Mouse (Mus musculus): ENCODE results near the gene Trpm8. TPM values are rescaled to one million over a fixed set of nuclear protein-coding genes. Genes with fewer than 3 reads are reported as not detected.

Gene Trpm8
- polyA plus RNA-seq, 1 experiment = 0.02 TPM

- H3K27ac ChIP-seq (ENCODE audit: insufficient read depth, low read length) = no peak overlapping the region
- no peak overlapping the region for H3K4me3 ChIP-seq (ENCODE audit: insufficient read depth, low read length)
- no peaks in the 10 kb centered on the region for H3K4me1 ChIP-seq (ENCODE audit: control insufficient read depth, insufficient read depth, low read length)
- TF ChIP-seq CTCF (IDR thresholded peaks at IDR 0.05; ENCODE audit: extremely low read depth, insufficient read depth, low read length) (no peak), POLR2A (IDR thresholded peaks at IDR 0.05; ENCODE audit: extremely low read depth, insufficient read depth, low read length) (no peak)
These were observed 18.9 kb downstream of the Trpm8 start for GRCm38 (mm10) chr1:88296171-88296920.

DNA sequence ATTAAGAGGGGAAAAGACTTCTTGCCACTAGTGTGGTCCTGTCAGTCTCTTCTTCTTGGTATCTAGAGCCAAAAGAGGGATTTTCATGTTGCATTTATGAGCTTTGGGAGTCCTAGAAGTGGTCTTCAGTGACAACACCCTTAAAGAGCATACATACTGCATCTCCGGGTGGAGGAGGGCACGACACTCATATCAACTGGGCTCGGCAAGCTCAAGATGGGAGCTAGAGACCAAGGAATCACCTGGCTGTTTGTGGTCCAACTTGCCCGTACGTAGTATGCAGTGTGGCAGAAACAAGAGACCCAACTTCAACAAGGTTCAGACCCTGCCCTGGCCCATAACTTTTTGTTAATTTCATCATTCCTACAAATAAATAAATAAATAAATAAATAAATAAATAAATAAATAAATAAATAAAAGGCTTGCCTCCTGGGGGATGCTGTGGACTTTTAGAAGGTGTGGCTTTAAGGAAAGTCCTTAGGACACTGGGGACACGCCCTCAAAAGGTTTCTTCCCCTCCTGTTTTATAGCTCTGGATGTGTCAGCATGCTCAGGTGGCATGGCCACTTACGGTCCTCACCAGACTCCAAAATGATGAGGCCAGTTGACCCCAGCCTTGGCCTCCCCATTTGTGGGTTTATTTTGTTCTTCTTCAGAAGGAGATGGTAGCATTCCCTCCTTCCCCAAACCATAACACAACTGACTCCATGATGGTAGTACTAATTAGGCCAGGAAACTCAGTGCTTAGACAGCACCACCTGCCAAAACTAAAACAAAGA lies 20.2 kb downstream of the Trpm8 start:
- no peak for TF ChIP-seq CTCF (IDR thresholded peaks at IDR 0.05; ENCODE audit: extremely low read depth, insufficient read depth, low read length)
- TF ChIP-seq POLR2A (IDR thresholded peaks at IDR 0.05; ENCODE audit: extremely low read depth, insufficient read depth, low read length) = no peak
- Histone ChIP-seq H3K4me1 (ENCODE audit: control insufficient read depth, insufficient read depth, low read length) (no peaks in the 10 kb centered on the region), H3K4me3 (ENCODE audit: insufficient read depth, low read length) (no peak overlapping the region), H3K27ac (ENCODE audit: insufficient read depth, low read length) (no peak overlapping the region)

DNA sequence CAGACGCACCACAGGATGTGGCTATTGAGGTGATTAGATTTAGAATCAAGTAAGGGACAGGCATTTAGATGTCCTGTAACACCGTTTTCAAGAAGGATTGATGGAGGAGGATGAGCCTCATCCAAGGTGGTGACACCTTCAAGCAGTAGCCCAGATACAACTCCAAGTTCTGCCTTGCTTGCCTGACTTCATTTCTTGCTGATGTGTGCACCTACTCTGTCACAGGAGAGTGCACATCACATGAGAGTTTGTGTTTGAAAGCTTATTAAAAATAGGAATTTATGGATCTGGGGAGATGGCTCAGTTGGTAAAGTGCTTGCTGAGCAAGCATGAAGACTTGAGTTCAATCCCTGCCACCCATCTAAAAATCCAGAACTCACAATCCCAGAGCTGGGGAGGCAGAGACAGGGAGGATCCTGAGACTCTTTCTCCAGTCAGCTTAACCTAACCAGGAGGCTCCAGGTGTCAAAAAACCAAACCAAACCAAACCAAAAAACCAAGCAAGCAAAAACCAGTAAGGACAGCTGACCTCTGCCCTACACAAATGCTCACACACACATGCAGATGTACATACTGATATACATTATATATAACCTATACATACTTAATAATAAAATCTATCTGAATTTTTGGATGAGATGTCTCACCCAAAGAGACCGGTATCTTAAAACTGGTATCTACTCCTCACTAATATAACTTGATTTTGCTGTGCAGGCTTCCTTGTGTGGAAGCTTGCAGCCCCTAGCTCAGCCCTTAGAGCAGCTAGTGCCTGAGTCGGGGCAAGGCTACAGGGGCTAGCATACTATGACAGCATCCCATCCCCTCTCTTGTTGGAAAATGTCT lies 21.4 kb downstream of the Trpm8 start:
- TF ChIP-seq CTCF (IDR thresholded peaks at IDR 0.05; ENCODE audit: extremely low read depth, insufficient read depth, low read length) (no peak), POLR2A (IDR thresholded peaks at IDR 0.05; ENCODE audit: extremely low read depth, insufficient read depth, low read length) (no peak)
- no peak overlapping the region for H3K27ac ChIP-seq (ENCODE audit: insufficient read depth, low read length)

GRCm38 (mm10) chr1:88299529-88299945 lies 22.1 kb downstream of the Trpm8 start:
- H3K4me3 ChIP-seq (ENCODE audit: insufficient read depth, low read length) = no peak overlapping the region
- H3K27ac ChIP-seq (ENCODE audit: insufficient read depth, low read length) = no peak overlapping the region
- no peaks in the 10 kb centered on the region for H3K4me1 ChIP-seq (ENCODE audit: control insufficient read depth, insufficient read depth, low read length)
- no peak for TF ChIP-seq POLR2A (IDR thresholded peaks at IDR 0.05; ENCODE audit: extremely low read depth, insufficient read depth, low read length)
- TF ChIP-seq CTCF (IDR thresholded peaks at IDR 0.05; ENCODE audit: extremely low read depth, insufficient read depth, low read length) = no peak

More for the DNA sequence above, 21.4 kb downstream of the Trpm8 start:
- Histone ChIP-seq H3K4me1 (ENCODE audit: control insufficient read depth, insufficient read depth, low read length) (no peaks in the 10 kb centered on the region), H3K4me3 (ENCODE audit: insufficient read depth, low read length) (no peak overlapping the region)

GRCm38 (mm10) chr1:88300301-88301050 lies 23.0 kb downstream of the Trpm8 start:
- H3K4me1 ChIP-seq (ENCODE audit: control insufficient read depth, insufficient read depth, low read length) = no peaks in the 10 kb centered on the region
- no peak overlapping the region for H3K27ac ChIP-seq (ENCODE audit: insufficient read depth, low read length)
- no peak overlapping the region for H3K4me3 ChIP-seq (ENCODE audit: insufficient read depth, low read length)
- TF ChIP-seq CTCF (IDR thresholded peaks at IDR 0.05; ENCODE audit: extremely low read depth, insufficient read depth, low read length) = no peak
- TF ChIP-seq POLR2A (IDR thresholded peaks at IDR 0.05; ENCODE audit: extremely low read depth, insufficient read depth, low read length) = no peak

DNA sequence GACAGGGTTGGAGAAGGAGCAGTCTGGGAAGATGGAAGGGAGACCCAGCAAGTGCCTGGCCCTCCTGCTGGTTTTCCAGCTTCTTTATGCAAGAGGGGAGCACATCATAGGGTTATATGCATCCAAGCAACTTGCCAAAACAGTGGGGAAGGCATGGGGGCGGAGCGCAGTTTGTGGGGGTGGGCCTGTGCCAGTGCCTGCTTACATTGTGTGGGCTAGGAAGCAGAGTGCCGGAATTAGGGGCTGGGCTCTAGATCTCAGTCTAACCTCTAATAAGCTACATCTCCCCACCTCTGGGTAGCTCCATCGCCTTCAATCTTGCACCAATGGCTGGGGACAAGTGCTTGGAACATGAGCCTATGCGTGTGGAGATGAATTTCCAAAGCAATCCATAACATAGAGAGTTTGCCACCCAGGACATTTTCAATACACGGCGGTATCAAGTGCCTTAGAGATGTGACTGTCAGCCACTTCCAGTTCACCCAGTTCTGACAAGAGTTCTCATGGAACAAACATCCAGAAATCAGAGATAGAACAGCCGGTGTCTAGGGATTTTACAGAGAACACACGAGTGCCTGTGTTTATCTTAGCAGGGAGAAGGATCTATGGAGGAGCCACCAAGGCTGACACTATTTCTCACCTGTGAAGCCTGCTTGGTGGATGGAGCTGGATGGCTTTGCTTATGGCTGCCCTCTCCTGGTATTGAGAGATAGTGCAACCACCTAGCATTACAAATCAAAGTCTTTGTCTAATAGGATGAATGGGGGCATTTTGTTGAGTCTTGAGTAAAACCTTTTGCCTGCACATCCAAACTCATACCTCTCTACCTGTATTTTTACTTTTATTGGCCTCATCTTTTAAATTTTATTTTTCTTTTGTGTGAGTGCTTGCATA lies 23.9 kb downstream of the Trpm8 start:
- Histone ChIP-seq H3K4me1 (ENCODE audit: control insufficient read depth, insufficient read depth, low read length) (no peaks in the 10 kb centered on the region), H3K27ac (ENCODE audit: insufficient read depth, low read length) (no peak overlapping the region), H3K4me3 (ENCODE audit: insufficient read depth, low read length) (no peak overlapping the region)
- TF ChIP-seq CTCF (IDR thresholded peaks at IDR 0.05; ENCODE audit: extremely low read depth, insufficient read depth, low read length) = peak; percentile 45
- no peak for TF ChIP-seq POLR2A (IDR thresholded peaks at IDR 0.05; ENCODE audit: extremely low read depth, insufficient read depth, low read length)

GRCm38 (mm10) chr1:88302057-88302740 lies 24.7 kb downstream of the Trpm8 start:
- Histone ChIP-seq H3K4me3 (ENCODE audit: insufficient read depth, low read length) (no peak overlapping the region), H3K27ac (ENCODE audit: insufficient read depth, low read length) (no peak overlapping the region), H3K4me1 (ENCODE audit: control insufficient read depth, insufficient read depth, low read length) (no peaks in the 10 kb centered on the region)
- TF ChIP-seq CTCF (IDR thresholded peaks at IDR 0.05; ENCODE audit: extremely low read depth, insufficient read depth, low read length) (no peak), POLR2A (IDR thresholded peaks at IDR 0.05; ENCODE audit: extremely low read depth, insufficient read depth, low read length) (no peak)

- no peak overlapping the region for H3K4me3 ChIP-seq (ENCODE audit: insufficient read depth, low read length)
- no peak overlapping the region for H3K27ac ChIP-seq (ENCODE audit: insufficient read depth, low read length)
- H3K4me1 ChIP-seq (ENCODE audit: control insufficient read depth, insufficient read depth, low read length) = no peaks in the 10 kb centered on the region
- no peak for TF ChIP-seq POLR2A (IDR thresholded peaks at IDR 0.05; ENCODE audit: extremely low read depth, insufficient read depth, low read length)
- no peak for TF ChIP-seq CTCF (IDR thresholded peaks at IDR 0.05; ENCODE audit: extremely low read depth, insufficient read depth, low read length)
These were observed 26.3 kb downstream of the Trpm8 start for GRCm38 (mm10) chr1:88303762-88304161.
